Mouse (Mus musculus): ENCODE data around the gene Llph.

The Llph gene

DNA sequence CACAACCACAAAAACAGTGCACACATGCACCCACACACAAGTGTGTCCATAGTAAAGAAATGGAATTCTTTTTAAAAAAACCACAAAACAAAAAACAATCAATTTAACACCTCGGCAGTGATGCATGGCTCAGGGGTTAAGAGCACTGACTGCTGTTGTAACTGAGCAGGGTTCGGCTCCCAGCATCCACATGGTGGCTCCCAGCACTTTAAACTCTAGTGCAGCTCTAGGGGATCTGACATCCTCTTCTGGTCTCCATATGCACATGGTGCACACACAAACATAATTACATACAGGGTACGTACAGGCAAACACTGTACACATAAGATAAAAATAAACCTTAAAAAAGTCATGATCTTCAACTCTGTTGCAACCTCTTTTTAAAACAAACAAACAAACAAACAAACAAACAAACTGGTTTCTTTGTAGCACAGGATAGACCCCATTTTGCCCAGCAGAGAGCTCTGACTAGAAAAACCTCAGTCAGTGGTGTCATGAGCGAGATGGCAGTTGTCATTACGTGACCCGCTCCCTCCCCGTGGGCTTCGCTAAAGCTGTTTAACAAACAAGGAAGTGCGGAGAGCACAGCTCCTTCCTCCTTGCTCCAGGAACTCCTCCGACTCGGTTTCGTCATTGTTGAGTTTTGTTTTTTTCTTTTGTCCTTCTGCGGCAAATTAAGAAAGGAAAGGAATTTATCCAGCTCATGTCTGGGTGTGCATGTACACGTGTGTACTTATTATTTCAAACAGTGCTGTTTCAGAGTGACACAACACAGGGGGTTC is 7.1 kb upstream of the Llph start:
- DNase-seq (ENCODE audit: low spot score in 2 of 2) = no peak

GRCm38 (mm10) chr10:120220776-120221175 is 6.1 kb upstream of the Llph start:
- DNase-seq (ENCODE audit: low spot score in 2 of 2) = no peak

GRCm38 (mm10) chr10:120231718-120232117 is 4.8 kb downstream of the Llph start:
- DNase-seq (ENCODE audit: low spot score in 2 of 2) = peak in 1 of 2 experiments; percentile 27

DNA sequence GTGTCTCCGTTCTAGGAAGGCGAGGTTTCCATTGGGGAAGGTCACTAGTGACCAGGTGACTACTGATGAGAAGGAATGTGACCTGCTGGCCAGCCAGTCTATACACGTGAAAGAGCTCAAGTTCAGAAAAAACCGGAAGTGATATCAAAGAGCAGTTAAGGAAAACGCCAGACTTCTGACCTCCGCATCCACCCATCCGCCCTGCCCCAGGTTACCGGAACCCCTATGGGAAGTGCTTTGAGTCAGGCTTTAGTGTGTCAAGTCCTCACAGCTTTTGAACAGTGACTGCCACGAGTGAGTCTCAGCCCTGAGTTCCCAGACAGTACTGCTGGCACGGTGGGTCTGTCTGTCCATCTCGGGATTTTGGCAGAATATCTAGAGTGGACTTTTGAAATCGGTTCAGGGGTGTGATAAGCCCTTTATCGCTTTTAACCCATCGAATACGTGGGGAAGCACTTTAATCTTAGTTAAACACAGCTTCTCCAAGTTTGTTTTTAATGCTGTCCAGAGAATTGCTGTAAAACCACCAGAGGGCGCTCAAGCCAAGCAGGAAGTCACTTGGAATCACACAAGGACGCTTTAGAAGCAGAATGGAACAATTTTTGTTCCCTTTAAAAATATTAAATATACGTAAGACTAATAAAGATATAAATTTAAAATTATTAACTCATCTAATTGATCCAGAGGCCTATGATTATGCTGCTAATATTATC is 6.9 kb downstream of the Llph start:
- peak in 1 of 2 experiments; percentile 55 for DNase-seq (ENCODE audit: low spot score in 2 of 2)

DNA sequence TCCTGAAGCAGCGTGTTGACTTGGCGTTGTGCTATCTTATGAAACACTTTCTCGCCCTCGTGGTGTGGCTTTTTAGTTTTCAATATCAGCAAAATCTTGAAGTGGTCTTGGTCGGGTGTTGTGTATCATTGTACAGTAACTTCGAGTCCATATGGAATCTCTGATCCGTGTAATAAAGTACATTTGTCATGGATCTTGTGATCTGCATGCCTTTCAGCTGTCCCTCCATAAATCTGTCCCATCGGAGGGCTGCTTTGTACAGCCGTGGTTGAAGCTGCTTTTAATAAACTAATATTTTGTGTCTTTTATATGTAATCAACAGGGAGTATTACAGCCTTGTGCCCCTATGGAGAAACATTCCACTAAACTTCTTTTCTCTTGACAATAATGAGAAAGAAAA is 10.0 kb downstream of the Llph start:
- no peak for DNase-seq (ENCODE audit: low spot score in 2 of 2)

DNA sequence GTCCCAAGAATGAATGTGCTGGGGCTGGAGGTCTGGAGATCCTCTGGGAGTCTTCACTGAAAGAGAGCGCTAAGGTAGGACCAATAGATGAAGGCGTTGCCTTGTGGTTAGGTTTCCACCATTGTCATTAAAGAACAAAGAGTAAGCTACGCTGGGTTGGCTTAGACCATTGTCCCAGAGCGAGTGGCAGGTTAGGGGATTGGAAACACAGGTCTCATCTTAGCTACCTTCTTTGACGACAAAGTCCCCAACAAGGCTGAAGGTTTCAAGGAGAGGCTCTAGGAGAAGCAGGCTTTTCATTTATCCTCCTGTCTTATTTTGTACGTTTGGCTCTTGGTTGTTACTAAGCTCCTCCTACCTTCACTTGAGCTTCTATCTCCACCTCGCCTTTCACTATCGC is 11.4 kb downstream of the Llph start:
- DNase-seq (ENCODE audit: low spot score in 2 of 2) = no peak

DNA sequence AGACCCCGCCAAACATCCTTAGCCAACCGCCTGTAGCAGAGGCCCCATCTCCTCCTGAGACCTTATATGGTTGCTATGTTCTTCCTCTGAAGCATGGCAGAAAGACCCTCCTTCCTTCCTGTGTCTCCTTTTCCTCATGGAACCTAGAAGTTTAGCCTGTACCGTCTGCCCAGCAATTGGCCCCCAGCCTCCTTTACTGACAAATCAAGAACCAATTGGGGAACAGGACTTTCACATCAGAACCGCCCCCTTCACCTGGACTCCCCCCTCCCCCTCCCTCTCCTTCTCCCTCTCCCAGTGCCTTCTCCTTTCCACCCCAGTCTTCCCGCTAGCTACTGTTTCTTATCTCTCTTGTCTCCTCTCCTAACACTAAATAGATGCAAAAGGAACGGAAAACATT is 12.6 kb downstream of the Llph start:
- no peak for DNase-seq (ENCODE audit: low spot score in 2 of 2)

DNA sequence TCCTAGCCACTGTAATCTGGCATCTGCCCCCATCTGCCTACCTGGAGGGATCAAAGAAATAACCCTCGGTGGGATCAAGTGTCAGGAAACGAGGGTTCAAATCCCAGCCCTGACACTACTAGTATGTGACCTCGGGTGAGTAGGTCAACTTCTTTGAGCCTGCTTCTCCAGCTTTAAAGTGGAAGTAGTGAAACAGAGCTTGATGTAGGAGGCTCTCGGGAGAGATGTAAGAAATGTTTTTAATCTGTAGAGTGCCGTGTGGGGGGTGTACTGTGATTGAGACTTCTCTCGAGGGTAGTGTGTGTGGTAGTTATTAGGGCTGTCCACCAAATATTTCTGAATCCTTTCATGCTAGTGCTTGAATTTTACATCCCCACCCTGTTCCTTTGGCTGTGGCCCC is 15.6 kb downstream of the Llph start:
- DNase-seq (ENCODE audit: low spot score in 2 of 2) = no peak

DNA sequence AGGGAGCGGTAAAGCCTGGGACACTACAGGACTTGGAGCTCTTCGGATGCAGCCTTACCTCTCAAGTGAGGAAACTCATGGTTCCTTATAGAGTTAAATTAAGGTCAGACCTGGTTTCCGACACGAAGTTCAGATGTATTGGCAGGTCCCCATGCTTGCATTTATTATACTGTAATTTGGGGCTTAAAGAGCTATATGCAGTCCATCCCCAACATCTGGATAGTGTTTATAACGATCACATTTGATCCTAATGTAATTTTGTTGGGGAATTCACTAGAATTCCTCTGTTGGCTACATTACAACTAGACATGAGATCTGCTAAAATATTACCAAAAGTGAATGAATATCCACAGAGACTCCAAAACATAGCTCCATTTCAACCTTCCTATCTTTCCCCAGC is 18.8 kb downstream of the Llph start:
- DNase-seq (ENCODE audit: low spot score in 2 of 2) = no peak

DNA sequence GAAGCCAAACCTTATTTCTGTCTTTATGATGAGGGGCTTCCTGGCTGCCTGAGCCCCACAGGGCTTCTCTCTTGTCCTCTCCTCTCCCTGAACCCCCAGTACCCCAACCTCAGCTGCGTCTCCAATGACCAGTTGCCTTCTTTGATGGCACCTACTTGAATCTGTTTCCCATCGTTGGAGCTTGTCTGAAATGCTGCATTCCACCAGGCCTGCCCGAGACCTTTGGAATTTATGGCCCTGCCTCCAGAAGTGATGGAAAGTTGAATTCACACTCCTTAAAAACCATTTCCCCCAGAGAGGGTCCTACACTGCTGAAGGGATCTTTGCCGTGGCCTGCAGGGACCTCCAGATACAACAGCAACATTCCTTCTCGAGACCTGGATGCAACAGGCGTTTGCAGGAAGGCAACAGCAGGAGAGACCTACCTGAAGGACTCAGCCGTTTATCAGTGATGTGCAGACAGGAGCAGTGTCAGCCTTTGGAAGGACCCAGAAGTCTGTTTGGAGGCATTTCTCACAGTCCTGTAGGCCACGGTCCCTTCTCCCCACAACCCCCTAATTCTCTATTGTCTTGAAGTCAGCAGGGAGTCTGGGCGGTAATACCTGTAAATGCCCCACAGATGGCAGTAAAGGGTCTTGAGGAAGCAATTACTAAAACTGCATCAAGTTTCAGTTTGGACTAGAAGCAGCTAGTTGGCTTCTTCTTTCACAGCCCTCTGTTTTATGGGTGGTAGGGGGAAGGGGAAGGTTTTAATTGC is 20.3 kb downstream of the Llph start:
- peak in 1 of 2 experiments; percentile 28 for DNase-seq (ENCODE audit: low spot score in 2 of 2)

DNA sequence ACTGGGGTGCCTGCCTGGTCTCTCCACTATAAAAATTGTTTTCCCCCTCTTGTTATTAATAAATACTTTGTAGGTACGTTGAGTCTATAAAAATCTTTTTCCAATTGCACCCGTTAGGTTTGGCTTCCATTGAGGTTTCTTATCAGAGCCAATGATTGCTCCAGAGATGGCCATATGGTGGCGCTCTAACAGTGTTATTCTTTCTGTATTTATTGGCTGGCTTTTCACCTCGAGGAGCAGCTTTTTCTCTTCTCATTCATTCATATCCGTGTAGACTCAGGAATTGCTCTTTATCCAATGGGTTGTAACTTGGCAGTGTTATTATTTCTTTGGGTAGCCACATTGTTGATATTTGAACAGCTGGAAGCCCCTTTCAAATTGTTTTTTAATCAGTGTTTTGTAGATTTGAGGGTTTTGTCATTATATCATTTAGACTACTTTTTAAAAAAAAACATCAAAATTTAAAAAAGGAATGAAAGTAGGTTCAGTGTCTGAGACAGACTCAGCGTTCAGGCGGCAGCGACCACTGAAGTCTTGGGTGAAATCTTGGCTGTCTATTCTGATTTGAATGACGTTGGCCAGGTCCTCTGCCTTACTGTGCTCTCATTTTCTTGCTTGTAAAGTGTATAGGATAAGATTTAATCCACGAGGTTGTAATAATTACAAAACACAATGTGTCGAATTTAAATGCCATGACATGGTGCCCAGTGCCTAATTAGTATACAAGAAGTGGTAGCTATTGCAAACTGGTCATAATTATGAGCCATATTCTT is 24.2 kb downstream of the Llph start:
- DNase-seq (ENCODE audit: low spot score in 2 of 2) = no peak

DNA sequence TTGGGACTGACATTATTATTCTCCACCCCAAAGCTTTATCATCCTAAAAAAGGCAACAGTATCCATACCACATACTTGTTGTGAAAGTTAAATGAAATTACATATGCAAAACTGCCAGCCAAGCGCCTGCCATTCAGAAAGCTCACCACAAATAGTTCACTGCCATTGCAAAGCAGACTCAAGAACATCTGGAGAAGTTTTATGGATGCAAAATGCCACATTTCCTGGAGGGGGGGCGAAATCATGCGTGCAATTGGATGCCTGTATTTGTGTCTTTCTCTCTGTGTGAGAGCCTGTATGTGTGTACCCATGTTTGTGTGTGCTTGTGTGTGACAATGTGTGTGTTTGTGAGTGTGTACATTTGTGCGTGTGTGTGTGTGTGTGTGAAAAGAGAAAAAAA is 24.9 kb downstream of the Llph start:
- no peak for DNase-seq (ENCODE audit: low spot score in 2 of 2)

DNA sequence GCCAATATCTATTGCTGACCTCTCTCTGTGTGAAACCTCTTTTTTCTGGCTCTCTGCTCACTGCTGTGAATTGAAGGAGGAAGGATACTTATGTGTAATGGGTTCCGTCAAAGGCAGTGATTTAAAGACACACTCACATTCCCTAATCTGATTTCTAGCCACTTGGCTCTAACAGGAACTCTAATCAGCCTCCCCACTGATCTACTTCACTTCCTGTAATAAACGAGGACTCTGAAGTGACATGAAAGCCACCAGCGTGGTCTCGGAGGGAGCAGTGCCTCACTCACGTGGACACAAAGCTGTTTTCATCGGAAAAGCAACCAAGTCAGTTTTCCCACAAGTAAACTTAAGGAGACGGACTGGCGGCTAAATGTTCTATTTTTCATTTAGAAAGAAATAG is 25.9 kb downstream of the Llph start:
- no peak for DNase-seq (ENCODE audit: low spot score in 2 of 2)

- peak in 1 of 2 experiments; percentile 41 for DNase-seq (ENCODE audit: low spot score in 2 of 2)
These were observed 30.4 kb downstream of the Llph start for GRCm38 (mm10) chr10:120257231-120257630.

GRCm38 (mm10) chr10:120267790-120268189 is 40.9 kb downstream of the Llph start:
- DNase-seq (ENCODE audit: low spot score in 2 of 2) = no peak

GRCm38 (mm10) chr10:120269946-120270345 is 43.1 kb downstream of the Llph start:
- no peak for DNase-seq (ENCODE audit: low spot score in 2 of 2)

DNA sequence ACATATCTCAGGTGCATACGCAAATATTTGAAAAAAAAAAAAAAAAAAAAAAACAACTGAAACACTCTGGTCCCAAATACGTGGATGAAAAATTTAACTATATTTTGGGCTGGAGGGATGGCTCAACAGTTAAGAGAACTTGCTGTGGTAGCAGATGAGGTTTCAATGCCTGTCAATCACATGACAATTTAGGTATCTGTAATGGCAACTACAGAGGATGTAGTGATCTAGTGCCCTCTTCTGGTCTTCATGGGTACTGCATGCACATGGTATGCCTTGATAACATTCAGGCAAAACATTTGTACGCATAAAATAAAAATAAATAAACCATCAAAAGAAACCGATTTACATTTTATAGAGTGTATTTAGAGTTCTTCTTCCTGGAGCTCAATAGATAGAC is 43.9 kb downstream of the Llph start:
- DNase-seq (ENCODE audit: low spot score in 2 of 2) = no peak

GRCm38 (mm10) chr10:120271318-120271717 is 44.4 kb downstream of the Llph start:
- DNase-seq (ENCODE audit: low spot score in 2 of 2) = no peak

DNA sequence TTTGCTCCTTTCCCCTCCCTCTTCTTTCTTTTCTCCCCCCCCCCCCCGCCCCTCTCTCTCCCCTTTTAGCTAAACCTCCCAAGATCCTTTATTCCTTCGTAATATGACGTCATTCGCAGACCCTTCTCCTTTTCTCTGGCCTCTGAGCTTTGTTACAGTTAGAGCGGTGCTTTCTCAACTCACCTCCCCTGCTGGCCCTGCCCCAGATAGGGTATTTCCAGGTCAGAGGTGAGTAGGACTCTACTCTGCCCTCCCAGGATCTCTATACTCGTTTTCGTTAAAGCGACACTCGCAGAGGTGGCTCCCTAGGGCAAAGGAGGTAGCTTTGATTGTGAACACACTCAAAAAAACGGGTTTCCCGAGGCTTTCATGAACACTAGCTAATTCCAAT is 45.0 kb downstream of the Llph start:
- DNase-seq (ENCODE audit: low spot score in 2 of 2) = no peak

GRCm38 (mm10) chr10:120272270-120272883 is 45.5 kb downstream of the Llph start:
- DNase-seq (ENCODE audit: low spot score in 2 of 2) = no peak

- DNase-seq (ENCODE audit: low spot score in 2 of 2) = no peak
These were observed 46.5 kb downstream of the Llph start for GRCm38 (mm10) chr10:120273335-120273734.
